Mouse (Mus musculus) gastrocnemius, postnatal 14 days (tissue): ENCODE results near the gene Bmp10. TPM values are rescaled to one million over a fixed set of nuclear protein-coding genes. Genes with fewer than 3 reads are reported as not detected.

ENCODE experiments used
- total RNA-seq, 2 experiments: library from RNA; stranded (reverse); gene quantifications; 2 replicates each; pipeline ENCODE4 v1.2.3; 2021

The Bmp10 gene
- total RNA-seq, 2 experiments from 2014 or later, result not detected

Other genes with a start within 250 kb of the Bmp10 start
- 10 to 100 TPM; 26.6 to 37.9 TPM for gene Antxr1, start 93.2 kb upstream of the Bmp10 start, total RNA-seq
- not detected for gene Gkn1, start 78.1 kb upstream of the Bmp10 start, total RNA-seq
- gene Gkn2, start 55.6 kb upstream of the Bmp10 start, total RNA-seq, result not detected
- gene Gkn3, start 40.1 kb upstream of the Bmp10 start, total RNA-seq, result 1 to 10 TPM in 1 of 2 experiments, under 1 TPM in 1; 0.82 to 2.3 TPM
- gene Arhgap25, start 104.3 kb downstream of the Bmp10 start, total RNA-seq, result 1 to 10 TPM; 2.1 to 2.9 TPM
- 1 to 10 TPM; 2.2 to 3.6 TPM for gene Prokr1, start 161.7 kb downstream of the Bmp10 start, total RNA-seq
- gene Aplf, start 243.2 kb downstream of the Bmp10 start, total RNA-seq, result 1 to 10 TPM; 2.8 to 3.4 TPM